Mouse (Mus musculus): ENCODE measurements around the gene Trnt1.
A peak's percentile ranks its signal among the peaks of the same experiment; 100 is the strongest.

Gene Trnt1

GRCm38 (mm10) chr6:106787138-106787537, 18.2 kb downstream of the Trnt1 start:
- no peak for DNase-seq (ENCODE audit: low spot score)

GRCm38 (mm10) chr6:106791429-106791828, 22.5 kb downstream of the Trnt1 start:
- no peak for DNase-seq (ENCODE audit: low spot score)

- no peak for DNase-seq (ENCODE audit: low spot score)
Measured at GRCm38 (mm10) chr6:106792486-106792885, 23.6 kb downstream of the Trnt1 start.

GRCm38 (mm10) chr6:106793088-106793487, 24.2 kb downstream of the Trnt1 start:
- DNase-seq (ENCODE audit: low spot score), result no peak

GRCm38 (mm10) chr6:106793621-106794020, 24.7 kb downstream of the Trnt1 start:
- DNase-seq (ENCODE audit: low spot score), result no peak

GRCm38 (mm10) chr6:106794094-106794814, 25.3 kb downstream of the Trnt1 start:
- no peak for DNase-seq (ENCODE audit: low spot score)

GRCm38 (mm10) chr6:106799333-106800226, 30.7 kb downstream of the Trnt1 start, which contains the start of gene Crbn:
Crbn (minus strand) TSS chr6:106800077.
- peak; percentile 90 for DNase-seq (ENCODE audit: low spot score)

- no peak for DNase-seq (ENCODE audit: low spot score)
Measured at GRCm38 (mm10) chr6:106800227-106800557, 31.3 kb downstream of the Trnt1 start.

- peak; percentile 80 for DNase-seq (ENCODE audit: low spot score)
Measured at GRCm38 (mm10) chr6:106804904-106805303, 36.0 kb downstream of the Trnt1 start.

GRCm38 (mm10) chr6:106809161-106809560, 40.2 kb downstream of the Trnt1 start:
- DNase-seq (ENCODE audit: low spot score), result no peak

- no peak for DNase-seq (ENCODE audit: low spot score)
Measured at GRCm38 (mm10) chr6:106810686-106811085, 41.8 kb downstream of the Trnt1 start.

GRCm38 (mm10) chr6:106819246-106819645, 50.3 kb downstream of the Trnt1 start:
- no peak for DNase-seq (ENCODE audit: low spot score)

GRCm38 (mm10) chr6:106819906-106820305, 51.0 kb downstream of the Trnt1 start:
- DNase-seq (ENCODE audit: low spot score), result no peak

- DNase-seq (ENCODE audit: low spot score), result peak; percentile 76
Measured at GRCm38 (mm10) chr6:106820566-106820965, 51.6 kb downstream of the Trnt1 start.

GRCm38 (mm10) chr6:106822329-106822728, 53.4 kb downstream of the Trnt1 start:
- peak; percentile 41 for DNase-seq (ENCODE audit: low spot score)

Measured in adipocyte (in vitro differentiated cells).